Mouse (Mus musculus): Measurements from ENCODE around the gene Gcnt2.

GRCm38 (mm10) chr13:40821911-40822310, 37.6 kb upstream of the Gcnt2 start:
- TF ChIP-seq CTCF (IDR thresholded peaks at IDR 0.05; ENCODE audit: extremely low read depth, insufficient read depth, low read length) (no peak), POLR2A (IDR thresholded peaks at IDR 0.05; ENCODE audit: extremely low read depth, insufficient read depth, low read length) (no peak)

Data from cortical plate, adult 2 months (tissue).